Mouse (Mus musculus): ENCODE results near the gene Plod3.

DNA sequence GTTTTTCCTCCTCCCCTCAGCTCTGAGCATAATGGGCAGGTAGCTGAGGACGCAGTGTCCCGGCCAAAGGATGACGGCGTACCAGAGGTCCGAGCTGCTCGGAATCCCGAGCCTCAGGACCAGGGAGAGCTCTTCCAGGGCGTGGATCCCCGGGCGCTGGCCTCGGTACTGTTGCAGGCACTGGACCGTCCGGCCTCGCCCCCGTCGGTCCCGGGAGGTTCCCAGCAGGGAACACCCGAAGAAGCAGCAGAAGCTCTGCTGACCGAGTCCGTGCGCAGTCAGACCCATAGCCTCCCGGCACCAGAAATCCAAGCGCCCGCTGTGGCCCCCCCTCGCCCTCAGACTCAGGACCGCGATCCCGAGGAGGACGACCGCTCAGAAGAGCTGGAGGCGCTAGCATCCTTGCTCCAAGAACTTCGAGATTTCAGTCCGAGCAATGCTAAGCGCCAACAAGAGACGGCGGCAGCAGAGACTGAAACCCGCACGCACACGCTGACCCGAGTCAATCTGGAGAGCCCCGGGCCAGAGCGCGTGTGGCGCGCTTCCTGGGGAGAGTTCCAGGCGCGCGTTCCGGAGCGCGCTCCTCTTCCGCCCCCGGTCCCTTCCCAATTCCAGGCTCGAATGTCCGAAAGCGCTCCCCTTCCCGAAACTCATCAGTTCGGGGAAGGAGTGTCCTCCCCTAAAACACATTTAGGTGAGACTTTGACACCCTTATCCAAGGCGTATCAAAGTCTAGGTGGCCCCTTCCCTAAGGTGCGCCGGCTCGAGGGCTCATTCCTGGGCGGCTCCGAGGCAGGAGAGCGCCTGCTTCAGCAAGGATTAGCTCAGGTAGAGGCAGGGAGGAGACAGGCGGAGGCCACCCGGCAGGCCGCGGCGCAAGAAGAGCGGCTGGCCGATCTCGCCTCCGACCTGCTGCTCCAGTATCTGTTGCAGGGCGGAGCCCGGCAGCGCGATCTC is 44.5 kb downstream of the Plod3 start:
- TF ChIP-seq GATA1 (IDR thresholded peaks at IDR 0.05; ENCODE audit: low read length) (no peak), TAL1 (IDR thresholded peaks at IDR 0.05; ENCODE audit: low read length) (no peak)
